Mouse (Mus musculus) testis, postnatal 14 days (tissue): Measurements from ENCODE around the gene Fam186b.
A peak's percentile ranks its signal among the peaks of the same experiment; 100 is the strongest.

Experiments used
- DNase-seq: peaks from one replicate; pipeline ENCODE4 v3.0.0; 2021; ENCODE audit warnings: low spot score

Gene Fam186b

GRCm38 (mm10) chr15:99295484-99295981, at the start of gene Fam186b:
Fam186b (minus strand) TSS chr15:99295888.
- peak; percentile 66 for DNase-seq

GRCm38 (mm10) chr15:99344961-99345360, 49.3 kb upstream of the Fam186b start:
- DNase-seq: no peak

- no peak for DNase-seq
Observed at GRCm38 (mm10) chr15:99344148-99344870, 48.6 kb upstream of the Fam186b start.

GRCm38 (mm10) chr15:99343414-99344147, 47.9 kb upstream of the Fam186b start:
- no peak for DNase-seq

DNA sequence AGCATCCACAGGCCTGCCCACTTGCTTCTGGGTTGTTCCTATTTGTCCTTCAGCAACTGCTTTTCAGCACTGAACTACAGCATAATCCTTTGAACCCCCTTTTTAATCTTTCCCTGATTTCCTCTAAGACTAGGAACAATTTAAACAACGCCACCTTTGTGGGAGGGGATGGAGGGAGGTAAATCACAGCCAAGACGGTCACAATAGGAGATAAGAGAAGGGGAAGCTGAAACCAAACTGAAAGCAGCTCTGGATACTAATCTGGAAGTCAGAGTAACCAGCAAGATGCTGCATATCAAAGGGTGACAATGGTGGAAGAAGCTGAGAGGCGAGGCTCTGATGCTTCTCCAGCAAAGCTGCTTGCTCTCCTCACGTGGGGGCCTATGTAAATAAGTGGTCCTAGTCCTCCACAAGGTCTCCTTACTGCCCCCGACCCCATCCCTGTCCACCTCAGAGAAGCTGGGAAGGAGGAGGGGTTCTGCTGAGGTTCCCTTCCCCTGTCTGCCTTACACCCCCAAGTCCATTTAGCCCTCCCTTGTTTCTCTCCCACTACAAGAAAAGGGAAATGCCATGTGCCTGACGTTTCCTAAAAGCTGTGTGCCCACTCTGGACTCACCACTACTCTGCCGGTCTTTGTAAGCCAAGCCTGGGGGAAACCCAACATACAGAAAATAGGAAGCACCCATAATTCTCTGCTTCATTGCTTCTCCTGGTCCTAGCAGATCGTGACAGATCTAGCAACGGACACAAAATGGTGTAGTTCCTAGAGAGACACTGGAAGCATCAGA, 46.7 kb upstream of the Fam186b start:
- no peak for DNase-seq

- DNase-seq: no peak
Observed at GRCm38 (mm10) chr15:99341102-99341501, 45.4 kb upstream of the Fam186b start.

GRCm38 (mm10) chr15:99339669-99340068, 44.0 kb upstream of the Fam186b start:
- no peak for DNase-seq

- DNase-seq: no peak
Observed at GRCm38 (mm10) chr15:99338916-99339315, 43.2 kb upstream of the Fam186b start.

DNA sequence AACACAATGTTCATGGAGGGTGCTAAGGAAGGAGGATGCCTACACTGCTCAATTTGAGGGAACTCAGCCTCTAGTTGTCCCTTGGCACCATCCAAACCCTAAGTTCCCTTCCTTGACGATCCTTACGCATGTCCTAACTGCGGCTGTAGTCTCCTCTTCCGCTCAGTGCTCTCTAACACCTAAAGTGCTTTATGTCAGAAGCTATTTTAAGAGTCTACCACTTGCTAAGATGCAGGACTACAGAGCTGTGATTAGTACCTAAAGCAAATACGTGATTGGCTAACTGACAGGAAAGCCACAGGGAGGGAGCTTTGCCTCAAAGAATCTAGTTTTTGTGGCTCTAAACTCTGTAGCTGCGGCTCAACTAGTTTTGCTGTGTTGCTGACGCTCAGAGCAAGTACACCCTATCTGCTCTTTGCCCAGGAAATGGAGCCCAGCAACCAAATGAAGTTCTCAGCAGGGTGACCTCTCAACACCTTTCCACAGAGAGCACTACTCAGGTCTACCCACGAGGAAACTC, 40.2 kb upstream of the Fam186b start:
- DNase-seq: no peak

- DNase-seq: no peak
Observed at GRCm38 (mm10) chr15:99334500-99334899, 38.8 kb upstream of the Fam186b start.

- DNase-seq: no peak
Observed at GRCm38 (mm10) chr15:99333676-99334065, 38.0 kb upstream of the Fam186b start.

DNA sequence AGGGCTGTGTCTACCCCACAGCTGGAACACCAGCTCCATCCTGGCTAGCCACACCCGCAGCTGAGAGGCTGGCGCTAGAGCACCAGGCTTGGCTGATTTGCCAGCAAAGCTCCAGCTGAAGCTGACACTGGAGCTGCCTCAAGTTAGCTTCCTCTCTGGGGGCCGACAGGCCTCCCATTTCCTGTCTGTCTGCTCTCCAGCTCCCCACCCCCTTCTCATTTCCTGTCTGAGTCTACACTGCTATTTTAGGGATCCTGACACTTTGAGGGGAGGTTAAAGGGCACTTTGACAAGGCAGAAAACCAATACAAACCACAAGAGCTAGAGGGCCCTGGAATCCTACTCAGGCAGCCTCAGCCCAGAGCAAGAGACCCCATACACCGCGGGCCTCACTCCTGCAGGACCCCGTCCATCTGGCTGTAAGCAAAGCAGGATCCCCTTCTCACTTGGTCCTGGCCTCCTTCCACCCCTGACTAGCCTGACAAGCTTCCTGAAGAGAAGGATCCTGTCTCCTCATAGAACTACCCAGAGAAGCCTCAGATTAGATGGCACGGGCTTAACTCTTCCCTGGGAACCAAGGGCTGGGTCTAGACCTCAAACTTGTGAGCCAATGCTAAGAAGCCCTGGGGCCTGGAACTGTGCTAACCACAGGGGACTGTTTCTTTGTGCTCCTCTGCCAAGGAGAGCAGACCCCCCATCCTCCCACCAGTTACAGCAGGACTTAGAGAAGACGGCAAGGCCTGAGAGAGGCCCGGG, 37.4 kb upstream of the Fam186b start:
- peak; percentile 48 for DNase-seq

DNA sequence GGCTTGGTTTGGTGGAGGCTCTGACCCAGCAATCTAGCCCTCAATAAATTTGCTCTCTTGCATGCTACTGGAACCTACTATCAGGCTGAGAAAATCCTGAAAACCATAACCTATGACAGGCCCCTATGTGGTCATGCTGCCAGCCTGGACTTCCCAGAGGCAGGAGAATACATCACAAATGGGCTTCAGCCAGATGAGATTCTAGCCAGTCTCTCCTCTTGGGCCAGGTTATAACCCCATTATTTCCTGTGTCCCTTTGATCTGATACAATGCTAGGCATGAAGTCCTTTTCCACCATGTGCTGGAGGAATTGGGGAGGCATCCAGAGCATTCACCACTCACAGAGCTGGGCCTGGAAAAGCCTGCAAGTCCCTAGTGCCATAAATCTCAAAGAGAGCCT, 36.4 kb upstream of the Fam186b start:
- no peak for DNase-seq

DNA sequence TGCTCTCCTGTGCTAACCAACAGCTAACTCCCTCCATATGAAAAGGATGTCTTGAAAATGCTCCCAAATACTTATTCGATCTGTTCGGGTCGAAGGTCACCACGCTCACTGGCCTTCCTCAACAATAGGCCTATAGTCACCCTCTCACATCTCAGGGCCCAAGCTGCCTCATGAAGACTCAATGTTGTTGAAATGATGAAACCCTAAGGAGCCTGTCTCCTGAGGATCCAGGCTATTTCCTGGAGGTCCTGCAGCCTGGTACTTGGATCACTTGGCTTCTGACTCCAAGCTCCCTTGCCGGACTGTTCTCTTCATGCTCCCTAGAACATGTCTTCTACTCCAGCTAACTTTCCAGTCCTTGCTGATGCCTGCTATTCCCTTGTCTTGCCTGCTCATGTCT, 35.7 kb upstream of the Fam186b start:
- DNase-seq: no peak

DNA sequence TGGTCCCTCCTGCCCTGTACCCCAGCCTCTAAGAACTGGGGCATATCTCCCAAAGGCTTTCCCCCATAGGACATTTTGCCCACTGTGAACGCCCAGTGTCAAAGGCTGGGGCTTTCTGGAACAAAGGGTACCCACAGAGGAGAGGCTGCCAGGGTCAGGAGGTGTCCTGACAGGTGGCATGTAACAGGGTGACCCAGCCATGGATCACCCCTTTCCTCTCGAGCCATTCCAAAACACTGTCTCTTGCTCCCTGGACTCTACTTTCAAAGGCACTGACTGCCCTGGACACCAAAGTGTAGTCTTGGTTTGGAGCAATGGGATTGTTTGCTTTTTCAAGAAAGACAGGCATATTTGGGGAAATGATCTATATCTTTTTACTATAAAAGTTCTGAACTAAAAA, 34.6 kb upstream of the Fam186b start:
- DNase-seq: no peak

DNA sequence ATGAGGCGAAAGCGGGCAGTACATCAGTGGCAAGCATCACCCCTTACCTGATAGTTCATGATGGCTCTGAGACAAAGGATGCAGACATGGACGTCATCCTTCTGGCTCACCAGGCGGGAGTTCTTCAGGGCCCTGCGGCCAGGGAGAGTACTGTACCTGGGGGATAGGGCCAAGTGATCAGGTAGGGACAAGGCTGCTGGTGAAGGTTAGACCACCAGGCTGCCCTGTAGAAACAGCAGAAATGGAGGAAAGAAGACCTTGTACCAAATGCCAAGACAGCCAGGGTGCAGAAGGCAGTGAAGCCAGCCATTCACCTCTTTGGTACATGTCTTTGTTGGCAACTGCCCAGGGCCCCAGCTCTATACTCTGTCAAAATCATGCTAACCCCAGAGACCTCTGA, 32.3 kb upstream of the Fam186b start:
- no peak for DNase-seq

DNA sequence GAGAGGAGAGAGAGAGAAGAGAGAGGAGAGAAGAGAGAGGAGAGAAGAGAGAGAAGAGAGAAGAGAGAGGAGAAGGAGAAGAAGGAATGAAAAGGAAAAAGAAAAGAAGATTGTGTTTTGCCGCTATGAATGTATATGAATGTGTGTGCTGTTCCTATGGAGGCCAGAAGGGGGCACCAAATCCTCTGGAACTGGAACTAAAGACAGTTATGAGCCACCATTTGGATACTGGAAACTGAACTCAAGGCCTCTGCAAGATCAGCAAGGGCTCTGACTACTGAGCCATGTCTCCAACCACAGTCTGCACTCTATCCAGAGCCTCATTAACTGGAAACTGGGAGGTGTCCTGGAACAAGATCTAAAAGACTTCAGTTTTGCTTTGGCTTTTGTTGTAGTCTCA, 31.3 kb upstream of the Fam186b start:
- DNase-seq: no peak

- DNase-seq: no peak
Observed at GRCm38 (mm10) chr15:99326407-99326806, 30.7 kb upstream of the Fam186b start.

DNA sequence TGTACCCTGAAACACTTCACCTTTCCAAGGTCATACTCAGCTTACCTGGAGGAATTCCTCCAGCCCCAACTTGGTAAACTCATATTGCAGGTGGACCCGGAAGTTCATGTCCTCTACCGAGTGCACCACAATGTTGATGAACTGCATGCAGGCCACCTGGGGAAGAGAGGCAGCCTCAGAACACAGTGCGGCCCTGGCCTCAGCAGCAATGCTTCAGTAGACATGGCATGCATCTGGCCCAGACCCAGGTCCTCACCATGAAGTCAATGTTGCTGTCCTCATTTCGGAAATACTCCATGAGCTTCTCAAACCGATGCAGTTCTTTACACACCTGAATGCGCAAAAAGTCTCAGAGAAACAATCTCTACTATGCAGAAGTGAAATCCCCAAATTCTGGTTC, 29.9 kb upstream of the Fam186b start:
- no peak for DNase-seq

DNA sequence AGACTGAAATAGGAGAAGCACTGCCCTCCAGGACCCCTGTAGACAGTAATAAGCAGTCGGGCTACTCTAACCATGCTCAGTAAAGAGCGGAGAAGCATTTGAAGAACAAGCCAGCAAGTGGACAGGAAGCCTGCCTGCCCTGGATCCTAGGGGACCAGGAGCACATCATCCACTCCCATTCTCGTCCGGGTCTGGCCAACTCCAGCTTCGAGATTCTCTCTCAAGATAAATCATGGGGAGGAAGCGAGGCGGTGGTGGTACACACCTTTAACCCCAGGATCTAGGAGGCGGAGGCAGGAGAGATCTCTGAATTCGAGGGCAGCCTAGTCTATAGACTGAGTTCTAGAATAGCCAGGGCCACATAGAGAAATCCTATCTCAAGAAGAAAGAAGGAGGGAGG, 28.5 kb upstream of the Fam186b start:
- no peak for DNase-seq

DNA sequence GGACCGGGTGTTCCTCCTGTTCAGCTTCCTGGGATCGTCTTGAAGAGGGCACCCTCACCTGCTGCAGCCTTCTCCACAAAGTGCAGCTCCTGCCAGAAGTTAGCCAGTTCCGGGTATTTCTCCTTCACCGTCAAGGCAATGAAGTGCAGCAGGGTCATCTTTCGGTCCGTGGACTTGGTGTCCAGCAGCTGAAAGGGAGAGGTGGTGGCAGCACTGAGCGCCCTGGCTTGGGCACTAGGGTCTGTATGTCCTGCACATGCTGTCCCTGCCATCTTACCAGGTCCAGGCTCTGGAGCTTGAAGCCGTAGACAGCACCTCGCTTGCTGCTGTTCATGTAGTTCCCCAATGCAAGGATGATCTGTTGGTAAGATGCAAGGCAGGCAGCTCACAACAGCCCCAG, 25.3 kb upstream of the Fam186b start:
- DNase-seq: no peak
